Mouse (Mus musculus) liver, embryonic 13.5 days (tissue): ENCODE results near the gene Gipc3. TPM values are rescaled to one million over a fixed set of nuclear protein-coding genes. Genes with fewer than 3 reads are reported as not detected.

Source experiments
- ATAC-seq: fragments of 200-750 bp; cut with Nextera tagmentation; 2 replicates; pipeline ENCODE4 v1.8.0; 2017; ENCODE audit warnings: low read depth, mild to moderate bottlenecking, moderate number of reproducible peaks, moderate library complexity
- DNase-seq: peaks from one replicate; pipeline ENCODE4 v3.0.0; 2022
- H3K27ac ChIP-seq: fragments of 300-500 bp; sonication (generic); 2 replicates; pipeline ENCODE4 v1.5.1; 2015; ENCODE audit warnings: moderate library complexity, mild to moderate bottlenecking, inconsistent platforms
- H3K27me3 ChIP-seq: fragments of 300-500 bp; sonication (generic); 2 replicates; pipeline ENCODE4 v1.6.1; 2015; ENCODE audit warnings: mild to moderate bottlenecking, inconsistent platforms
- H3K36me3 ChIP-seq: fragments of 300-500 bp; sonication (generic); 2 replicates; pipeline ENCODE4 v1.6.1; 2015; ENCODE audit warnings: mild to moderate bottlenecking, inconsistent platforms
- H3K4me1 ChIP-seq: fragments of 300-500 bp; sonication (generic); replicated peaks from 2 replicates; pipeline ENCODE4 v1.6.1; 2015; ENCODE audit warnings: inconsistent platforms
- H3K4me2 ChIP-seq: fragments of 300-500 bp; sonication (generic); 2 replicates; pipeline ENCODE4 v1.6.1; 2015; ENCODE audit warnings: inconsistent platforms, mild to moderate bottlenecking, moderate library complexity
- H3K4me3 ChIP-seq: fragments of 300-500 bp; sonication (generic); replicated peaks from 2 replicates; pipeline ENCODE4 v1.5.1; 2015; ENCODE audit warnings: mild to moderate bottlenecking, inconsistent platforms
- H3K9ac ChIP-seq: fragments of 300-500 bp; sonication (generic); 2 replicates; pipeline ENCODE4 v1.6.1; 2015; ENCODE audit warnings: mild to moderate bottlenecking, inconsistent platforms
- H3K9me3 ChIP-seq: fragments of 300-500 bp; sonication (generic); replicated peaks from 2 replicates; pipeline ENCODE4 v1.6.1; 2016; ENCODE audit warnings: inconsistent platforms
- WGBS: fragments of 180-500 bp; shearing (Covaris S2); methylation state at CpG from one replicate; pipeline ENCODE4 v1.1.7; 2015; ENCODE audit not compliant: insufficient replicate concordance; 5-methylcytosine and 5-hydroxymethylcytosine counted together
- polyA plus RNA-seq: library from polyadenylated mRNA; unstranded; fragments of >200 nt; fragmentation: Nextera tagmentation; extraction: Ambion mirVana; gene quantifications from 2 replicates; pipeline ENCODE4 v1.2.1, GENCODE M21; 2015

The Gipc3 gene
- polyA plus RNA-seq, 1 experiment from 2014 or later = not detected

DNA sequence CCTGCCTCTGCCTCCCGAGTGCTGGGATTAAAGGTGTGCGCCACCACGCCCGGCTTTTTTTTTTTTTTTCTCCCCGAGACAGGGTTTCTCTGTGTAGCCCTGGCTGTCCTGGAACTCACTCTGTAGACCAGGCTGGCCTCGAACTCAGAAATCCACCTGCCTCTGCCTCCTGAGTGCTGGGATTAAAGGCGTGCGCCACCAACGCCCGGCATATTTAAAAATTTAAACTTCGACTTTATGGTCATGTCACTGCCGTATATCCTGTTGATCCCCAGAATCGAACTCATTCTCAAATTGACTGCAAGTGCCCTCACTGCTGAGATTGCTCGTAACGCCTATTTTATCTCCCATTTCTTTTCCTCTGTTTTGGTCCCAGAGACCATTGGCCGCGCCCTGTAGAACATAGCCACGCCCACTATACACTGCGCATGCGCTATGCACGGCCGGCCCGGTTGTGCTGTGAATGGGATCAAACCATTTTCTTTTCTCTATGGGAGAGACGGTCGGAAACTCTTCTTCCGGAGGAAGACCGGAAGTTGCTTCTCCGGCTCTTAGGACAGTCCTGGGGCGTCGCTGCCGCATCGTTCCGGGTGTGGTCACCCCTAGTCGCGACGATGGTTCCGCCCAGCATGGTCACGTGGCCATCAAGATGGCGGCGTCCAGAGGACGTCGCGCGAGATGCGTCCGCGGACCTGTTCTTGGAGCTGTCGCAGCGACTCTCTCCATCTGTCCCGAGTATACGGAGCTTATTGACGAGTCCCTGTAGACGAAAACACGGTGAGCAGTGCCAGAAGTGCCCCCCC lies 40.9 kb upstream of the Gipc3 start, which contains the start of the genes Dohh and Gm48551:
Gene Dohh (plus strand): TSS at position 627 of the 803 bp plus-strand sequence.
Gene Gm48551 (plus strand): TSS at position 665 of the 803 bp plus-strand sequence.
- H3K4me1 ChIP-seq = peaks cover 79% of the 10 kb centered on the region
- peak within 1 kb of the TSS; percentile 96 for H3K4me3 ChIP-seq
- no peaks in the 10 kb centered on the region for H3K9me3 ChIP-seq
- H3K27me3 ChIP-seq = no peaks in the 10 kb centered on the region
- ATAC-seq (peak; percentile 81), DNase-seq (peak; percentile 99)
- peak within 1 kb of the TSS; percentile 92 for H3K4me2 ChIP-seq
- peak within 1 kb of the TSS; percentile 89 for H3K9ac ChIP-seq
- WGBS = 6% methylated on average over 54 of the region's 54 CpGs
- H3K27ac ChIP-seq = peak within 1 kb of the TSS; percentile 99
- H3K36me3 ChIP-seq = peaks cover 34% of the 10 kb centered on the region

DNA sequence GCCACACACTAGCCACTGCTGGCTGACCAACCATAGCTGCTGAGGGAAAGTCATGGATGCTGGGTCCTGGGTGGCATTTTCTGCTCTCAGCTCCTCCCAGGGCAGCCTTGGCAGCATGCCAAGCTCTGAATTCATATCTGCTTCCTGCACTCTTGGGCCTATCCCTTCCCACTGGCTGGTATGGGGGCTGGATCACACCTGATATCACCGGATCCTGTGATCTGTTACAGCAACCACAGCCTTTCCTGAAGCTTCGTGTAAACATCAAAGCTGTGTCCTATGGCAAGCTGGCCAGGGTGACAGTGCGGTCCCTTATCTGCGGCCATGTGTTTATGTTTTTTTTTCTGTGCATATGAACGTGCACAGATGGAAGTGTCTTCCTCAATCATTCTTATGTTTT lies 39.0 kb upstream of the Gipc3 start:
- peak; percentile 76 for ATAC-seq
- H3K4me3 ChIP-seq = no peak overlapping the region

DNA sequence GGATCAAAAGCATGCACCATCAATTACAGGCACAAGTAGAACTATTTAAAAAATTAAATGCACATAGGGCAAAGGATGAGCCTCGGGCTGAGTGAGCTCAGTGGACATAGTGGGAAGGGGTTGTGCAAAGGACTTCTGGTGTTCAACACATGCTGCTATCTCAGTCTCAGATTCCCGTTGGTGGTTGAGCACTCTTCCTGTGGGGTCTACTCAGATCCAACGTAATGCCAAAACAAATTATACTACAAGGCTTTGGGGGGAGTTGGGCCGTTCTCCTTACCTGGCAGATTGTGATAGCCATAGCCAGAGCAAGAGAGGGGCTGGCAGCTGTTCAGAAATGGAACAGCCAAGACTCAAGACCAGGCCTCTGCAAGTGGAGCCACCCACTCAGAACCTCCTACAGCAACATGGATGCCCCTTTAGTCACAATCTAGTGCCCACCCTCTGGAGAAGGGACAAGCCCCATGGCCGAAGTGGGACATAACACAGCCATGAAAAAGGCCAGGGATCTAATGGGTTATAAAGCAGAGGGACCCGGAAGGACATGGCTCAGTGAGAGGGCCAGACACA lies 36.8 kb upstream of the Gipc3 start:
- peaks cover 80% of the 10 kb centered on the region for H3K4me1 ChIP-seq

More for the DNA sequence above, 39.0 kb upstream of the Gipc3 start:
- H3K36me3 ChIP-seq = peaks cover 15% of the 10 kb centered on the region
- H3K27me3 ChIP-seq = no peaks in the 10 kb centered on the region
- 12% methylated on average over 5 of the region's 5 CpGs for WGBS
- peaks cover 74% of the 10 kb centered on the region for H3K4me1 ChIP-seq
- peak overlapping the region; percentile 69 for H3K9ac ChIP-seq
- peak overlapping the region; percentile 52 for H3K4me2 ChIP-seq
- DNase-seq = peak; percentile 86
- H3K27ac ChIP-seq = peak overlapping the region; percentile 99
- no peaks in the 10 kb centered on the region for H3K9me3 ChIP-seq

DNA sequence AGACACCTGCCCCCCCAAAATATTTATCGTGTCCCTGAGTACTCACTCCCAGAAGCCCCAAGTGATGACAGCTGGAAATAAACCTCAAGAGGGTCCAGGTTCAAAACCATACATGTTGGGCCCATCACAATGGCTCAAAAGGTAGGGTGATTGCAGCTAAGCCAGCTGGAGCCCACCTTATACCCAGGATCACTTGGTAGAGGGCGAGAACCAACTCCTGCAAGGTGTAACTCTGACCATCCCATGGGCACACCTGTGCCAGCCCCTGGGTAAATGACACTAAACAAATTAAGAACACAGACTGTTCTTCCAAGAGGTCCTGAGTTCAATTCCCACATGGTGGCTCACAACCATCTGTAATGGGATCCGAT lies 36.1 kb upstream of the Gipc3 start:
- Histone ChIP-seq H3K27ac (peak overlapping the region; percentile 99), H3K4me2 (peak overlapping the region; percentile 82), H3K4me1 (peaks cover 82% of the 10 kb centered on the region), H3K36me3 (peaks cover 22% of the 10 kb centered on the region), H3K9me3 (no peaks in the 10 kb centered on the region), H3K9ac (peak overlapping the region; percentile 87), H3K4me3 (peak overlapping the region; percentile 69), H3K27me3 (no peaks in the 10 kb centered on the region)
- DNase-seq (no peak), ATAC-seq (no peak)
- 56% methylated on average over 3 of the region's 3 CpGs for WGBS

More for the DNA sequence above, 36.8 kb upstream of the Gipc3 start:
- DNase-seq = no peak
- peak overlapping the region; percentile 82 for H3K4me2 ChIP-seq
- H3K9ac ChIP-seq = peak overlapping the region; percentile 87
- ATAC-seq = no peak
- H3K36me3 ChIP-seq = peaks cover 15% of the 10 kb centered on the region
- WGBS = 53% methylated on average over 6 of the region's 6 CpGs
- H3K9me3 ChIP-seq = no peaks in the 10 kb centered on the region
- no peaks in the 10 kb centered on the region for H3K27me3 ChIP-seq
- H3K4me3 ChIP-seq = peak overlapping the region; percentile 69
- peak overlapping the region; percentile 99 for H3K27ac ChIP-seq

DNA sequence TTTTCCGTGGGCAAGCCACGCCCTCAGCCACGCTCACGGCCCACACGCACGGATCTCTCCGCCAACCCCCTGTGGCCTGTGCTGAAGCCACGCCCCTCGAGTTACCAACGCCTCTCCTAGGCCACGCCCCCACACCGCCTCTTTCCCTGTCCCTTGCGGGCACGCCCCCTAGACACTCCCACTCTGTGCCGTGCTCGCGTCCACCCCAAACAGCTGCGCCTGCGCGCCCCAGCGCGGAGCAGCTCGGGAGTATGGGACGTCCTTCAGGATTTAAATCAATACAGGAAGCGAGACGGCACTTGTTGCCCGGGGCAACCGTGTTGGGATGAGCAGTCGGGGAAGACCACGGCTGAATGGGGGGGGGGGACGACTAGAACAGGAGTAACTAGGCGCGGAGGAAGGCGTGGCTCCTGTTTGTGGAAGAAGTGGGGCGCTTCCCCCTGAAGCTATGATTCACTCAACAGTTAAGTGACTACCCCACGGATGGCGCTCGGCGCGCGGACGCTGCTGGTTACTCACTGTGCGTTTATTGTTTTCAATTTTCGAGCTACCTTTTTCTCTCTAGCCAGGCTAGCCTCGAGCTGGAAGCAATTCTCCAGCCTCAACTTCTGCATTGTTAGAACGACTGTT lies 35.6 kb upstream of the Gipc3 start:
- peak overlapping the region; percentile 82 for H3K4me2 ChIP-seq
- H3K4me1 ChIP-seq = peaks cover 85% of the 10 kb centered on the region
- ATAC-seq (peak; percentile 85), DNase-seq (peak; percentile 100)
- H3K36me3 ChIP-seq = peaks cover 27% of the 10 kb centered on the region
- peak overlapping the region; percentile 87 for H3K9ac ChIP-seq
- WGBS = under 1% methylated on average over 46 of the region's 46 CpGs
- no peaks in the 10 kb centered on the region for H3K27me3 ChIP-seq
- peak overlapping the region; percentile 89 for H3K4me3 ChIP-seq
- peak overlapping the region; percentile 99 for H3K27ac ChIP-seq
- no peaks in the 10 kb centered on the region for H3K9me3 ChIP-seq

DNA sequence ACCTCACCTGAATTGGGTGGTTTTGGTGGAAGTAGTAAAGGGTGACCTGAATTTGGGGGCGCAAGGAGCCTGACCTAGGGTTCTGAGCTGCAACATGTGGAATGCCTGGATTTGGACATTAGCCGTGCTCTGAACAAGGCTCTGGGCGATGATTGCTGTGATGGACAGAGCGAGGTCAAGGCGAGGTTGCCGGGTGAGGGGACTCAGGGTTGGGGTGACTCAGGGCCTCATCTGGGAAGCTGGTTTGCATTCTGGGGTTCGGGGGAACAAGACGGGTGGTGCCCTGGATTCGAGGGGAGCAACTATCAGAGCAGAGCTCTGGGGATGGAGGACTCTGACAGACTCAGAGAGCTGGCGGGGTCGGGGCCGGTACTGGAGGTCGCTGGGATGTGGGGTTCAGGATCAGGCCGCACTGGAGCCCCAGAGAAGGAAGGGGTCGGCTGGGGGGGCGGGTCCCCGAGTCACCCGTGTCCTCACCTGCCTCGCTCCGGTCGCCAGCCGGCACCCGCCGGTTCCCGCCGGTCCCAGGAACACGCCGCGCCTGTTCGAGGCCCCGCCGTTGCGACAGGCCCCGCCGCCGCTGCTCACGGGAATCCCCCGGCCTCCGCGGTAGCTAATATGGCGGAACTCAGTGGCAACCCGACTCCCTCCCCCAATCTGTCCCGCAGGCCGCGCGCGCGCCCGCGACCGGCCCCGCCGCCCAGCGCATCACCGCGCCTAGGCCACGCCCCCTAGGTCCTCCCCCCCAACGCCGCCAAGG lies 34.9 kb upstream of the Gipc3 start, which contains the start of gene Fzr1:
Gene Fzr1 (minus strand): TSS at position 724 of the 760 bp plus-strand sequence.
- no peak for DNase-seq
- 1% methylated on average over 46 of the region's 59 CpGs for WGBS

DNA sequence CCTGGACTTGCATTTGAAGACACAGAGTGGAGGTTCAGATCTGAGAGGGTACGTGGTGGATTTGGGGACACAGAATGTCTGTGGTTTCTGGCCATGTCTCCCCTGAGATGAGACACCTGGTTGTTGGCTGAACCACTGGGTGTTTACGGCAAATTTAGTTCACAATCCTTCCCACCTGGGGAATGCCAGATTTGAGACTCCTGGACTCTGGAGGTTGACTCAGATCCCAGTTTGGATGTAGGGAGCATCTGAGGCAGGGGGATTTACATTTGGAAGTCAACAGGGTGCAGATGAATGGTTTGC lies 34.2 kb upstream of the Gipc3 start:
- no peaks in the 10 kb centered on the region for H3K27me3 ChIP-seq
- WGBS = 41% methylated on average over 2 of the region's 2 CpGs
- H3K9ac ChIP-seq = peak overlapping the region; percentile 99

More for the DNA sequence above, 34.9 kb upstream of the Gipc3 start, which contains the start of gene Fzr1:
- no peak for ATAC-seq
- Histone ChIP-seq H3K27ac (peak within 1 kb of the TSS; percentile 99), H3K9me3 (no peaks in the 10 kb centered on the region), H3K36me3 (peaks cover 34% of the 10 kb centered on the region), H3K4me3 (peak within 1 kb of the TSS; percentile 89), H3K9ac (peak within 1 kb of the TSS; percentile 99), H3K4me2 (peak within 1 kb of the TSS; percentile 89), H3K27me3 (no peaks in the 10 kb centered on the region), H3K4me1 (peaks cover 85% of the 10 kb centered on the region)

DNA sequence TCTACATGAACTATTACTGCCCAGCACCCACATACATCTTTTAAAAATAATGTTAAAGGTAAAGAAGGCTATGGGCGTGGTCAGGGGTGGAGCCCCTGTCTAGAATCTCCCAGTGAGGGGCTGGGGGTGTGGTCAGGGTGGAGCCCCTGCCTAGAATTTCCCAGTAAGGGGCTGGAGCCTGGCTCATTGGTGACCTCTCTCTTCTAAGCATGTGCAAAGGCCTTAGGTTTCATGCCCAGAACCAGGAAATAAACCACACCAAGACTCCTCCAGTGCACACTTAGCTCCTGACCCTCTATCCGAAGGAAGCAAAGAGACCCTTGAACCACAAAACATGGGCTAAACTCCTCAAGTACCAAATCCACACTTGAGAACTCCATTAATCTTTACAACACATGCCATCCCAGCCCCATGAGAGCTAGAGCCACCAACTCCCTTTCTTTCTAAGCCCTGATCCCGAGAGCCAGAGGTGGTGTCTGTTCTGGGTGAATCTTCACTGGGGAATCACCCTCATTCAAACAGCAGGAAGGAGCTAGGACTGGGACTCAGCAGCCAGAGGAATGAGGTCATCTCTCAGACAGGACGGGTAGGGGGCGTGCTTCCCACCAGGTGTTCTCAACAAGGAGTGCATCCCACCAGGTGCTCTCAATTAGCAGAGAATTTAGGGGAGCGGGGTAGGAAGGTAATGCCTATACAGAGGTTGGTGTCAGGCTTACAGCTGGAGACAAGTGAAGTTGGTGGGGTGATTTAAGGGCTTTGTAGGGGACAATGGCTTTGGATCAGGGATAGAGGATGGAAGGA lies 33.7 kb upstream of the Gipc3 start:
- peak; percentile 75 for DNase-seq

More for the DNA sequence above, 34.2 kb upstream of the Gipc3 start:
- Histone ChIP-seq H3K9me3 (no peaks in the 10 kb centered on the region), H3K27ac (peak overlapping the region; percentile 95), H3K36me3 (peaks cover 40% of the 10 kb centered on the region), H3K4me3 (peak overlapping the region; percentile 89), H3K4me2 (peak overlapping the region; percentile 89), H3K4me1 (peaks cover 85% of the 10 kb centered on the region)
- DNase-seq (no peak), ATAC-seq (no peak)

DNA sequence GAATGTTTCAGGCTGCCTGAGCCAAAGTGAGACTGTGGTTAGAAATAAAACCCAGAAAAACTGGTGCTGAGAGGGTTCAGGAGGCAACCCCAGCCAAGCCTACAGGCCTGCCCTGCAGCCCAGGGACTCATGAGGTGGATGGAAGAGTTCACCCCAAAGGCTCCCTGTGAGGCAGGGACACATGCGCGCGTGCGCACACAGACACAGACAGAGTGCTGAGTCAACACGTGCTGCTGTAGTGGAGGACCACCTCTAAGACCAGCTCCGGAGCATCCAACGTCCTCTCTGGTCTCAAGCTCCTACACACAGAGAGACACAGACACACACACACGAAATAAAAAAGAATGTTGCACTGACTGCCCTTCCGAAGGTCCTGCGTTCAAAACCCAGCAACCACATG lies 32.3 kb upstream of the Gipc3 start:
- Histone ChIP-seq H3K27me3 (no peaks in the 10 kb centered on the region), H3K4me1 (peaks cover 68% of the 10 kb centered on the region), H3K9me3 (no peaks in the 10 kb centered on the region), H3K36me3 (peaks cover 60% of the 10 kb centered on the region), H3K4me3 (peak overlapping the region; percentile 89), H3K4me2 (peak overlapping the region; percentile 89), H3K9ac (peak overlapping the region; percentile 44), H3K27ac (peak overlapping the region; percentile 61)
- DNase-seq (no peak), ATAC-seq (no peak)
- 92% methylated on average over 10 of the region's 10 CpGs for WGBS

More for the DNA sequence above, 33.7 kb upstream of the Gipc3 start:
- Histone ChIP-seq H3K4me2 (peak overlapping the region; percentile 89), H3K9ac (peak overlapping the region; percentile 99), H3K4me1 (peaks cover 83% of the 10 kb centered on the region), H3K27me3 (no peaks in the 10 kb centered on the region), H3K4me3 (peak overlapping the region; percentile 89), H3K27ac (peak overlapping the region; percentile 95), H3K36me3 (peaks cover 46% of the 10 kb centered on the region), H3K9me3 (no peaks in the 10 kb centered on the region)
- peak; percentile 37 for ATAC-seq
- WGBS = 19% methylated on average over 6 of the region's 6 CpGs

DNA sequence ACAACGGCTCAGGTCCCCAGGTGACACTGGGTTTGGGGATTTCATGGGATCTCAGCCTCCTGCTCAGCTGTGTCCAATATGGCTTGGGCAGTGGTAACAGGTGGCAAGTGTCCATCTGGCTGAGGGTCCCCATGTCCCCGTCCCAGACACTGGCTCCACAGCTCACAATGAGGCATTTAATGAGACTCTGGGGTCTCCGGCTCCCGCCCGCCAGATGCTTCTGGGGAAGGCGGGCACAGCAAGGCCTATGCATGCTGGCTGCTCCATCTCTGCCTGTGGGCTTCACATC lies 24.1 kb upstream of the Gipc3 start:
- H3K36me3 ChIP-seq = peaks cover 82% of the 10 kb centered on the region
- DNase-seq = no peak

More for the DNA sequence above, 24.1 kb upstream of the Gipc3 start:
- Histone ChIP-seq H3K9me3 (no peaks in the 10 kb centered on the region), H3K4me3 (no peak overlapping the region), H3K4me1 (peaks cover 64% of the 10 kb centered on the region), H3K27ac (peak overlapping the region; percentile 98), H3K4me2 (no peak overlapping the region), H3K9ac (0 out of 2 replicates have a peak overlapping the region, but pooled peaks have one; percentile 26), H3K27me3 (no peaks in the 10 kb centered on the region)
- ATAC-seq = no peak
- 88% methylated on average over 6 of the region's 6 CpGs for WGBS
